Mouse (Mus musculus): ENCODE results near the gene Trhr2.

DNA sequence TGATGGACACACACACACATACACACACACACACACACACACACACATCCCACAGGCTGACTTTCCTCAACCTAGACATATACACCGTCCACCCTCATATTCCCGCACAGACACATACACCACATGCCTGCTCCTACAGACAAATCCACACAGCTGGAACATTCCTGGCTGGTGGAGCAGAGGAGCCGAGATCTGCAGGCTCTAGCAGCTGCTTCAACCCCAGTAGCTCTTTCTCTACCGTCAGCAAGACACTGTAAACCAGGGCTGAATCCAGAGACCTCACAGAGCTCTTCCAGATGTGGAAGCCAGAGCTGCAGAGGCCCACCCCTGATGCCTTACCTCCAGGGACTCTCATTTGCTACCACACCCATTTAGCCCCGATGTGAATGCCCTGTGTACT, 1.7 kb upstream of the Trhr2 start:
- TF ChIP-seq EP300 (IDR thresholded peaks at IDR 0.05) (no peak), CTCF (IDR thresholded peaks at IDR 0.05) (no peak)

All from lung, postnatal 0 days (tissue).